Mouse (Mus musculus) C2C12 (cell line): ENCODE measurements around the gene Ciz1. TPM values are rescaled to one million over a fixed set of nuclear protein-coding genes. Genes with fewer than 3 reads are reported as not detected.

Experiments used
- H3K27me3 ChIP-seq: one replicate; pipeline ENCODE4 v1.6.1; 2011; ENCODE audit not compliant: control insufficient read depth, insufficient read depth, insufficient read length
- H3K36me3 ChIP-seq: one replicate; pipeline ENCODE4 v1.6.1; 2011; ENCODE audit not compliant: control insufficient read depth, insufficient read depth
- H3K4me3 ChIP-seq: one replicate; pipeline ENCODE4 v1.5.1; 2011; ENCODE audit warnings: mild to moderate bottlenecking, control low read depth; ENCODE audit not compliant: poor library complexity, insufficient read depth, severe bottlenecking
- H3K79me2 ChIP-seq: one replicate; pipeline ENCODE4 v1.6.1; 2011; ENCODE audit not compliant: control insufficient read depth, insufficient read depth
- H3K79me3 ChIP-seq: one replicate; pipeline ENCODE4 v1.6.1; 2011; ENCODE audit warnings: low read depth, control low read depth
- H3ac ChIP-seq: one replicate; pipeline ENCODE3; 2011; ENCODE audit warnings: low read depth; ENCODE audit not compliant: control insufficient read depth, insufficient read length
- CEBPB ChIP-seq: IDR thresholded peaks from one replicate; pipeline ENCODE4 v1.6.1; 2011; ENCODE audit warnings: low read depth, mild to moderate bottlenecking, control low read depth, moderate library complexity
- CTCF ChIP-seq: IDR thresholded peaks from one replicate; pipeline ENCODE4 v1.5.1; 2011; ENCODE audit not compliant: control insufficient read depth, insufficient read depth, insufficient read length
- FOSL1 ChIP-seq: IDR thresholded peaks from one replicate; pipeline ENCODE4 v1.8.0; 2011; ENCODE audit warnings: mild to moderate bottlenecking, low read length; ENCODE audit not compliant: poor library complexity, insufficient read depth, severe bottlenecking
- MAX ChIP-seq: IDR thresholded peaks from one replicate; pipeline ENCODE4 v1.6.1; 2011; ENCODE audit warnings: mild to moderate bottlenecking, control low read depth
- MYOD1 ChIP-seq: IDR thresholded peaks from one replicate; pipeline ENCODE4 v1.6.1; 2011; ENCODE audit warnings: low read depth; ENCODE audit not compliant: control insufficient read depth, insufficient read length
- MYOG ChIP-seq: IDR thresholded peaks from one replicate; pipeline ENCODE4 v1.6.1; 2011; ENCODE audit not compliant: control insufficient read depth, insufficient read length; ENCODE audit errors: extremely low read depth
- USF1 ChIP-seq: IDR thresholded peaks from one replicate; pipeline ENCODE4 v1.6.1; 2011; ENCODE audit warnings: low read depth, mild to moderate bottlenecking, control low read depth, moderate library complexity
- polyA plus RNA-seq: library from polyadenylated mRNA; unstranded; fragments of >200 nt; fragmentation: generic; extraction: Trizol; gene quantifications from one replicate; pipeline ENCODE4 v1.2.1, GENCODE M21; 2012; ENCODE audit warnings: missing spikeins

The Ciz1 gene
- polyA plus RNA-seq, 1 experiment = 43.5 TPM

DNA sequence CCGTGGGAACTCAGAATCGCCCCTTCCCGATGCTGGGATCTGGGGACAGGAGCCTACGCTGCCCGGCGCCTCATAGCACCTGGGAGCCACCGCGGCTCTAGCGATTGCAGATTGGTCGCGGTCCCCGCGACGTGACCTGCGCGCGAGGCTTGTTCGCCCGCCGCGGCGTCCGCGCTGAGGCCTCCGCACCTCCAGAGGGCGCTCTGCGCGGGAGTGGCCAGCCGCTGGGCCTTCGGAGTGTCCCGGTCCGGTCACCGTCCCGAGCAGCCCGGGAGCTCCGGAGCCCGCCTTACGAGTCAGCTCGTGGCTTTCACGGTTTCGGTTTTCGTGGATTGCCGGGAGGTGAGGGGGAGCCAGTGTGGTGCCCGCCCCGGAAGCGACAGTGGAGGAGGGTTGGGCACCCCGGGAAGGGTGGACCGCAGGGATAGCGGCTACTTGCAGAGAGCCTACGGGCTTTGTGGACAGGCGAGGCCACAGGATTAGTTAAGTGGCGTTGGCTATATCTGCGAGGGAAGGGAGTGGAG is 10.8 kb downstream of the Ciz1 start:
- Histone ChIP-seq H3K27me3 (peaks cover 3% of the 10 kb centered on the region), H3ac (peak overlapping the region; percentile 67), H3K79me3 (no peaks in the 10 kb centered on the region), H3K79me2 (peaks cover 18% of the 10 kb centered on the region), H3K4me3 (peak overlapping the region; percentile 75), H3K36me3 (peaks cover 14% of the 10 kb centered on the region)
- TF ChIP-seq CEBPB (no peak), MYOD1 (no peak), MYOG (no peak), MAX (peak; percentile 77), USF1 (no peak), CTCF (peak; percentile 99), FOSL1 (no peak)

DNA sequence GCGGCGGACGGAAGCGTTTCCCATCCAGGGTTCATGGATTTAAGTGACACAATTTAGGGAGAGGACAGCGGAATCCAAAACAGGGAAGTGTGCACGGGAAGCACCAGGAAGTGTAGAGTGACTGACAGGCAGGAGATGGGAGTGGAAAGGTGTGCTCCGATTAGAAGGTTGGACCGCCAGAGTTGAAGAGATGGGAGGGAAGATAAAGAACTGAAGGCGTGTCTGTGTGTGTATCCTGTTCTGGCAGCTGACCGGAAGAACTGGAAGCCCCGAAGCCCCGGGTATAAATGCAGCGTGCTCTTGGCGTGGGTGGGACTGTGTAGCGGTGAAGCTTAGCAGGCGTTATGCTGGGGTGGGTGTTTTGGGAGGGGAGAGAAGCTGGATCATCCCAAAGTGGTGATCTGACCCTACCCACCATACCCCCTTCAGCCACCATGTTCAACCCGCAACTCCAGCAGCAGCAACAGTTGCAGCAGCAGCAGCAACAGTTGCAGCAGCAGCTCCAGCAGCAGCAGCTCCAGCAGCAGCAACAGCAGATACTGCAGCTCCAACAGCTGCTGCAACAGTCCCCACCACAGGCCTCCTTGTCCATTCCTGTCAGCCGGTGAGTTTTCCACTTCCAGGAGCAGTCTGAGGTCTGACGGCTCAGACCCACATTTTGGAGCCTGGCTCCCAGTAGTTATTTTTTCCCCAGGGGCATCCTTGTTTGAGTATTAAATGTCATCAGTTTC is 11.4 kb downstream of the Ciz1 start:
- TF ChIP-seq FOSL1 (no peak), USF1 (peak; percentile 46), CTCF (no peak), MAX (peak; percentile 13)
- H3K27me3 ChIP-seq = peaks cover under 1% of the 10 kb centered on the region
- H3K36me3 ChIP-seq = peaks cover 19% of the 10 kb centered on the region
- peak overlapping the region; percentile 75 for H3K4me3 ChIP-seq
- H3K79me3 ChIP-seq = no peaks in the 10 kb centered on the region
- peaks cover 18% of the 10 kb centered on the region for H3K79me2 ChIP-seq
- peak overlapping the region; percentile 67 for H3ac ChIP-seq

DNA sequence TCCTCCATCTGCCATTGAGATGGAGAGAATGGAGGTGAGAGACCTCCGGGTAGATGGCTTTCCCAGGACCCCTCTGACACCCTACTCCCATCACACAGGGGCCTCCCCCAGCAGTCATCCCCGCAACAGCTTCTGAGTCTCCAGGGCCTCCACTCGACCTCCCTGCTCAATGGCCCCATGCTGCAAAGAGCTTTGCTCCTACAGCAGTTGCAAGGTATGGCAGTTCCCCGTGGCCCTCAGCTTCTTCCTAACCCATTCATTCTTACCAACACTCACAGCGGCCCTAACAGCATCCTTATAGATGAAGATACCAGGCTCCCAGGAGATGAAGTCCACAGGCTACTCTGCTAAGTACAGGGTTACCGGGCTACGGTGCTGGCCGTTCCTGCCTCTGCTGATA is 12.0 kb downstream of the Ciz1 start:
- TF ChIP-seq FOSL1 = no peak
- no peak for TF ChIP-seq CEBPB
- no peak for TF ChIP-seq MYOG
- no peak for TF ChIP-seq CTCF
- TF ChIP-seq USF1 = no peak
- TF ChIP-seq MYOD1 = no peak
- TF ChIP-seq MAX = no peak
- no peaks in the 10 kb centered on the region for H3K27me3 ChIP-seq
- H3K79me2 ChIP-seq = peaks cover 18% of the 10 kb centered on the region
- no peaks in the 10 kb centered on the region for H3K79me3 ChIP-seq
- no peak overlapping the region for H3ac ChIP-seq
- H3K36me3 ChIP-seq = peaks cover 21% of the 10 kb centered on the region
- H3K4me3 ChIP-seq = no peak overlapping the region

DNA sequence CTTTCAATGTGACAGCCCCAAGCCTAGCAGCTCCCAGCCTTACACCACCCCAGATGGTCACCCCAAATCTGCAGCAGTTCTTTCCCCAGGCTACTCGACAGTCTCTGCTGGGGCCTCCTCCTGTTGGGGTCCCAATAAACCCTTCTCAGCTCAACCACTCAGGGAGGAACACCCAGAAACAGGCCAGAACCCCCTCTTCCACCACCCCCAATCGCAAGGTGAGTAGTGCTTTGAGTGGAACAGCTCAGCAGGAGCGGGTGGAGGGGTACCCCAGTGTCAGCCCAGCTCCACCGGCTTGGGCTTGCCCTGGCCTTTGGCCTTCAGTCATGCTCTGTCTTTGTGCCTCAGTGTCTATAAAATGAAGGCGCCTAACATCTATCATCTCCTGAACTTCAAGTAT is 15.2 kb downstream of the Ciz1 start:
- peaks cover 18% of the 10 kb centered on the region for H3K79me2 ChIP-seq
- H3ac ChIP-seq = no peak overlapping the region
- peaks cover 48% of the 10 kb centered on the region for H3K36me3 ChIP-seq
- H3K79me3 ChIP-seq = no peaks in the 10 kb centered on the region
- H3K27me3 ChIP-seq = no peaks in the 10 kb centered on the region
- H3K4me3 ChIP-seq = no peak overlapping the region
- TF ChIP-seq CEBPB (no peak), MYOD1 (no peak), FOSL1 (no peak), CTCF (no peak), USF1 (no peak), MAX (no peak), MYOG (no peak)

DNA sequence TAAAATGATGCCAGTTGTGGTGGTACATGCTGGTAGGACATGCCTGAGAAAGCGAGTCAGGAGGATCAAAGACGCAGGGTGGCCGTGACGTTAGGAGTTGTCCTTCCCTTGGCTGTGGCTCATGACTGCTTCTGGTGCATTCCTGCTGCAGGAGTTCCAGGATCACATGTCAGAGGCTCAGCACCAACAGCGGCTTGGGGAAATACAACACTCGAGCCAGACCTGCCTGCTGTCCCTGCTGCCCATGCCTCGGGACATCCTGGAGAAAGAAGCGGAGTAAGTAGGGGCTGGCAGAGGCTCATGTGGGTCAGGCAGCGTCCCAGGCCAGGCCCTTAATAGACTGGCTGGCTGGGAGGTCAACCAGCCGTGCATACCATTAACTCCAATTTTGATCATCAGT is 22.1 kb downstream of the Ciz1 start:
- no peaks in the 10 kb centered on the region for H3K79me3 ChIP-seq
- no peaks in the 10 kb centered on the region for H3K27me3 ChIP-seq
- H3K4me3 ChIP-seq = no peak overlapping the region
- H3K36me3 ChIP-seq = peaks cover 82% of the 10 kb centered on the region
- TF ChIP-seq CEBPB (no peak), MYOG (no peak), MAX (no peak), CTCF (no peak), USF1 (no peak)
- H3ac ChIP-seq = no peak overlapping the region
- H3K79me2 ChIP-seq = no peaks in the 10 kb centered on the region

DNA sequence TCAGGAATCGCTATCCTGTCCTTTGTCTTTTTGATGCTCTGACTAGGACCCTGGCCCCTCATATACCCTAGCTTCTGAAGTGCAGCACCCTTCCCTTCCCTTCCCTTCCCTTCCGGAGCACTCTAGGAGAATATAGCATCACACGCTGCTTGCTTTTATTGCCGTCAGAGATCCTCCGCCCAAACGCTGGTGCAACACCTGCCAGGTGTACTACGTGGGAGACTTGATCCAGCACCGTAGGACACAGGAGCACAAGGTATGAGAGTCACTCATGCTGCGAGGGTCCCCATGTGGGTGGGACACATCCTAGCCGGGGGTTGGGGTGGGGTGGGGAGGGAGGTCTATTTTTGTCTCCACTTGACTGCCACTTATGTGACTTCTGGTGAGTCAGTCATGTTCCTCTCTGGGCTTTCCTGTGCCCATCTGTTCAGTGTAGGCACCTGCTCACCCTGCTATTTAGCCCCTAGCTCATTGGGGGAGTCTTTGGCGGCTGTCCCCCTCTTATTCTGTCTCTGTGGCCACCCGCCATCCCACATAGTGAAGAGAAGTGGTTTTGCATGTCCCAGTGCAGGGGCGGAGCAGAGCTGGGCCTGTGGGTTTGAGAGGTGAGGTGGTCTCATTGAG is 23.3 kb downstream of the Ciz1 start:
- Histone ChIP-seq H3K36me3 (peaks cover 76% of the 10 kb centered on the region), H3K79me2 (peaks cover 2% of the 10 kb centered on the region), H3K79me3 (no peaks in the 10 kb centered on the region), H3K4me3 (no peak overlapping the region), H3K27me3 (no peaks in the 10 kb centered on the region), H3ac (no peak overlapping the region)
- no peak for TF ChIP-seq USF1
- TF ChIP-seq CTCF = no peak
- no peak for TF ChIP-seq MYOD1
- TF ChIP-seq MYOG = no peak
- TF ChIP-seq CEBPB = no peak
- no peak for TF ChIP-seq FOSL1
